Mouse (Mus musculus) limb, embryonic 15.5 days (tissue): ENCODE results near the gene Mpv17. TPM values are rescaled to one million over a fixed set of nuclear protein-coding genes. Genes with fewer than 3 reads are reported as not detected.

Experiments used
- ATAC-seq: fragments of 200-750 bp; cut with Nextera tagmentation; 2 replicates; pipeline ENCODE4 v1.8.0; 2017; ENCODE audit warnings: low read depth, moderate TSS enrichment; ENCODE audit not compliant: insufficient number of reproducible peaks, low FRiP score, low TSS enrichment
- H3K27ac ChIP-seq: fragments of 300-500 bp; sonication (generic); 2 replicates; pipeline ENCODE4 v1.5.1; 2015; ENCODE audit warnings: moderate library complexity, mild to moderate bottlenecking, inconsistent platforms
- H3K27me3 ChIP-seq: fragments of 300-500 bp; sonication (generic); 2 replicates; pipeline ENCODE4 v1.6.1; 2015; ENCODE audit warnings: inconsistent platforms
- H3K36me3 ChIP-seq: fragments of 300-500 bp; sonication (generic); 2 replicates; pipeline ENCODE4 v1.6.1; 2015; ENCODE audit warnings: inconsistent platforms
- H3K4me1 ChIP-seq: fragments of 300-500 bp; sonication (generic); 2 replicates; pipeline ENCODE4 v1.6.1; 2015; ENCODE audit warnings: inconsistent platforms
- H3K4me2 ChIP-seq: fragments of 300-500 bp; sonication (generic); 2 replicates; pipeline ENCODE4 v1.6.1; 2015; ENCODE audit warnings: mild to moderate bottlenecking, inconsistent platforms
- H3K4me3 ChIP-seq: fragments of 300-500 bp; sonication (generic); 2 replicates; pipeline ENCODE4 v1.5.1; 2015; ENCODE audit warnings: mild to moderate bottlenecking, inconsistent platforms
- H3K9ac ChIP-seq: fragments of 300-500 bp; sonication (generic); 2 replicates; pipeline ENCODE4 v1.6.1; 2015; ENCODE audit warnings: inconsistent platforms
- H3K9me3 ChIP-seq: fragments of 300-500 bp; sonication (generic); 2 replicates; pipeline ENCODE4 v1.6.1; 2016; ENCODE audit warnings: inconsistent platforms
- WGBS: fragments of 180-500 bp; shearing (Covaris S2); methylation state at CpG from one replicate; pipeline ENCODE4 v1.1.7; 2015; 5-methylcytosine and 5-hydroxymethylcytosine counted together
- polyA plus RNA-seq: library from polyadenylated mRNA; unstranded; fragments of >200 nt; fragmentation: Nextera tagmentation; extraction: Ambion mirVana; gene quantifications from 2 replicates; pipeline ENCODE4 v1.2.1, GENCODE M21; 2015

Mpv17 gene
- polyA plus RNA-seq, result 64.0 and 70.5 TPM in 2 replicates

DNA sequence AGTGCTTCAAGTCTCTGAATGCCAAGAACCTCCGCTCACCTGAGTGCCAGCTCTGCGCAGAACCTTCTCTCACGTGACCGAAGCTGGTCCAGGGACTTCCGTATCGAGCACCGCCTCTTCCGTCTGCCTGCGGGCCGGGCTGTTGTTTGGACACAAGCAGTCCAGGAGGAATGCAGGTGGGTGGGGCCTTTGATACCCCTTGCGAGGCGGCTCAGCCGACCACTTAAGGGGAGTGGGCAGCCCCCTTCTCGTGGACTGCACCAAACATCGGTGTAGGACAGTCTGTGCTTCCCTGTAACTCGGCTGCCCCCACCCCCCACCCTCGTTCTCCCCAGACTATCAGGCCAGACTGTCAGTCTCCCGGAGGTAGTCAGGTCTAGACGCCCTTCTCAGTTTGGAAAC is at the start of gene Mpv17:
Gene Mpv17 (minus strand): TSS at position 100 of the 402 bp plus-strand sequence.
- H3K36me3 ChIP-seq, result peaks cover 33% of the 10 kb centered on the region

DNA sequence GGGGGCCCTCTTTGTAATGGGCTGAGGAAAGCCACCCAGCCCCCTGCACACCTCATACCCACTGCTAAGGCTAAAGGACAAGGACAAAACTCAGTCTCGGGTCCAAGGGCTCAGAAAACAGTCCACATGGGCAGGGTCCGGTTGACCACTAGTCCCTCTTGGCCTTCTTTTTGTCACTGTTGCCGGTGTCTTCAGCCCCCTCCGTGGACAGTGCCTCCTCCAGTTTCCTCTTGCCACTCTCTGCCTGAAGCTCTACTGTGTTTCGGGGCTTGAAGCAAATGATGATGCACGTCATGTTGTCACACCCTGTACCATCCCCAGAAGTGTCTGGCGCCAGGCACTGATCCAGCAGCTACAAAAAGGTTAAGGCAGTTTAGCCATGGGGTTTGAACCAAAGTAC is 48.9 kb upstream of the Mpv17 start:
- Histone ChIP-seq H3K27me3 (no peaks in the 10 kb centered on the region), H3K9ac (peak overlapping the region; percentile 37; the same call in 1 of the 2 replicates), H3K4me1 (peaks cover 27% of the 10 kb centered on the region), H3K27ac (peak overlapping the region; percentile 81), H3K9me3 (peaks cover 5% of the 10 kb centered on the region; the same call in 1 of the 2 replicates), H3K4me2 (peak overlapping the region; percentile 80), H3K36me3 (peaks cover 74% of the 10 kb centered on the region), H3K4me3 (peak overlapping the region; percentile 92)
- WGBS, result 83% methylated on average over 7 of the region's 7 CpGs
- no peak for ATAC-seq

More for the DNA sequence above, at the start of gene Mpv17:
- H3K9me3 ChIP-seq, result no peaks in the 10 kb centered on the region
- peaks cover 12% of the 10 kb centered on the region for H3K4me1 ChIP-seq
- peak within 1 kb of the TSS; percentile 71 for H3K4me3 ChIP-seq
- peak within 1 kb of the TSS; percentile 56 for H3K9ac ChIP-seq
- H3K27me3 ChIP-seq, result no peaks in the 10 kb centered on the region
- WGBS, result 0% methylated on average over 19 of the region's 19 CpGs
- H3K4me2 ChIP-seq, result peak within 1 kb of the TSS; percentile 79
- H3K27ac ChIP-seq, result peak within 1 kb of the TSS; percentile 89
- peak; percentile 84 for ATAC-seq

DNA sequence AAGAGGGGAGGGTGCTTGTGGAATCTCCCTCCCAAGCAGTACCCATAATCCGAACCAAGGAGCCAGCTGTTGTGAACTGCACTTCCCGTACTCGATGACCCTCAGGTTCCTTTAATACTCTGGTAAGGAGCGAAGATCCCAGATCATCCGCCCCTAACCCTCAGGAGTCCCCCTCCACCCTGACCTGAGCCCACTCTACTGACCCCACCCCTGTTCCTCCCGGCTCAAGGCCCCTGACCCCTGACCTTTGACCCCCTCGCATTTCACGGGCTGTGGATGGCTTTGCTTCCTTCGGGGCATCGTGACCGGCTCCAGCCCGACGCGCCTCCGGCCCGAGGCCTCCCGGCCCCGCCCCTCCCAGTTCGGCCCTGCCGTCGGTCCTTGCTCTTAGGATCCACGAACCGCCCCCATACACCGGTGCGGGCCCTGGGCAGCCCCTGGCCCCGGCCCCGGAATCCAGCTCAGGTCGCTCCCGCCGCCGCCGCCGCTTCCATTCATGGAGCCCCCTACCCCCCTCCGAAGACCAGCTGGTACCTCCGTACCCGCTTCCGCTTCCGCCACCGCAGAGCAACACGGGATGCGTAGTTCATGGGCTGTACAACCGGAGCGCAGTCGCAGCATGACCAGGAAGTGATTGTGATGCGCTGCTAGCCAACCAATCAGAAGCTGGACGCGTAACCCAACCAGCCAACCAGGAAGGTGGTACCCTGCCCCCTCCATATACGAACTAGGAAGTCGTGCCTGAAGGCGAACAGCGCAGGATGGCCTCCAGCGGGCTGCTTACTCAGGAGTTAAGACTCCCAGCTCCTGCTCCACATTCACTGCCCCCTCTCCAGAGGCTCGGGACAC is 47.9 kb upstream of the Mpv17 start, which contains the start of gene Zfp513:
Gene Zfp513 (minus strand): TSS at position 562 of the 849 bp plus-strand sequence.
- Histone ChIP-seq H3K4me1 (peaks cover 30% of the 10 kb centered on the region), H3K9ac (peak within 1 kb of the TSS; percentile 95), H3K36me3 (peaks cover 76% of the 10 kb centered on the region), H3K4me3 (peak within 1 kb of the TSS; percentile 92), H3K4me2 (peak within 1 kb of the TSS; percentile 80), H3K27ac (peak within 1 kb of the TSS; percentile 84), H3K27me3 (no peaks in the 10 kb centered on the region), H3K9me3 (peaks cover 5% of the 10 kb centered on the region; the same call in 1 of the 2 replicates)
- WGBS, result 0% methylated on average over 52 of the region's 53 CpGs
- peak; percentile 95 for ATAC-seq

DNA sequence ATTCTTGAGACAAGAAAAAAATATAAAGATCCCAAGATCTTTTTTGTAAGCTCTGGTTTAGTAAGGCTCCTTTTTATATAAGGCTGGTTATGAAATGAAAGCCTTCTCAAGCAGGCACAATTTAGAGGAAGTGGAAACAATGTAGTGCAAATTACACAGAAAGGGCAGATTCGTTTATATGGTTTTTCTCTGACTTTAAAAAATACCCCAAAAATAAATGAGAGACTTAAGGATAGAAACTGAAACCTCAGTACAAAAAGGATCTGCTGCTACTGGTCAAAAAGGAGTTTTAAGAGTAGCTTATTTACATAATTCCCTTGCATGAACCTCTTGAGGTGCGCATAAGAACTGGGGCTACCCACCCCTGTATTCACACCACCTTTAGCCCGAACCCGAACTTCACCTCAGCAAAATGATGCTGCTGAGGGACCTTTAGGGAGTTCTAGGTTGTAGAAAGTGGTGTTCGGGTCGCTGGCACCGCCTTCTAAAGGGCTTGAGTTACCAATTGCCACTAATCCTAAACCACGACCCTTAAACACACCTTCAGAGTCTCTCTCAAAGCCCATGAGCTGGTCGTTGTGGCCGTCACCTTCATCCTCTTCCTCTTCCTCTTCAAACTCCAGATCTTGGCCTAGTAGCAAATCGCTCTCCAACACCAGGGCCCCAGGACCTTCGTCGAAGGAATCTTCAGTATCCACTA is 47.1 kb upstream of the Mpv17 start:
- Histone ChIP-seq H3K27me3 (no peaks in the 10 kb centered on the region), H3K9me3 (peaks cover 5% of the 10 kb centered on the region; the same call in 1 of the 2 replicates), H3K4me2 (peak overlapping the region; percentile 72), H3K27ac (peak overlapping the region; percentile 84), H3K4me3 (peak overlapping the region; percentile 92), H3K9ac (peak overlapping the region; percentile 95), H3K36me3 (peaks cover 78% of the 10 kb centered on the region), H3K4me1 (peaks cover 30% of the 10 kb centered on the region)
- ATAC-seq, result no peak
- WGBS, result 16% methylated on average over 13 of the region's 13 CpGs

DNA sequence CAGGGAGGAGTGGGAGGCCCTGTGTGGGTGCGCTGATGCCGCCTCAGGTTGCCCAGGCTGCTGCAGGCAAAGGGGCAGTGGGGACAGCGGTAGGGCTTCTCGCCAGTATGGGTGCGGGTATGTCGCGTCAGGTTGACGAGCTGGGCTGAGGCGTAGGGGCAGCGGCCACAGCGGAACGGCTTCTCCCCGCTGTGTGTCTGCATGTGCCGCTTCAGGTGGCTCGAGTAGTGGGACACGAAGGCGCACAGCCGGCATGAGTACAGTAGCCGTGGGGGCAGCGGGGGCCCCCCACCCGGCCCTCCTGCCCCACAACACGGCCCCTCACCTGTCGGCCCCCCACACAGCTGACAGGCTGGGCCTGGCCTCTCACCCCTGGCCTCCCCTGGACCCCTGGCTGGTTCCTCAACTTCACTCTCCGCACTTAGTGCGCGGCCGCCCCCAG is 46.3 kb upstream of the Mpv17 start:
- Histone ChIP-seq H3K9ac (no peak overlapping the region), H3K27ac (no peak overlapping the region), H3K27me3 (no peaks in the 10 kb centered on the region), H3K4me2 (no peak overlapping the region), H3K9me3 (peaks cover 5% of the 10 kb centered on the region; the same call in 1 of the 2 replicates), H3K4me3 (peak overlapping the region; percentile 92; the same call in 1 of the 2 replicates), H3K4me1 (peaks cover 30% of the 10 kb centered on the region), H3K36me3 (peaks cover 79% of the 10 kb centered on the region)
- ATAC-seq, result peak; percentile 3; the same call in 1 of the 2 replicates
- WGBS, result 89% methylated on average over 27 of the region's 27 CpGs

DNA sequence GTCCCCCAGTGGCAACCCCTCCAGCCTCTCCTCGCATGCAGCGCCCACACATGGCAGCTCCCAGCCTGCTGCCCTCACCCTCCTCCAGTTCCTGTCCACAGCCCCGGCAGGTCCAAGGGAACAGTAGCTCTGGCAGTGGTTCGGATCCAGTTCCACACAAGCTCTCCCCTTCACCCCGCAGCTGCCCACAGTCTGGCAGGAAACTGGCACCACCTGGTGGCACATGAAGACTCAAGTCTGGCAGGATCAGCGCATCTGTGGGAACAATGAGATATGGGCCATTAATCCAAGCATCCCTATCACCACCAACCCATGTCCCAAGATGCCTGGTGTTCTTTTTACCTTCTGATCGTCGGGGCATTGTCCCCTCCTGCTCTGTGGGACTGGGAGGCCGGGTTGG is 45.8 kb upstream of the Mpv17 start:
- ATAC-seq, result no peak
- Histone ChIP-seq H3K9ac (no peak overlapping the region), H3K4me2 (no peak overlapping the region), H3K27me3 (no peaks in the 10 kb centered on the region), H3K27ac (no peak overlapping the region), H3K9me3 (peaks cover 5% of the 10 kb centered on the region; the same call in 1 of the 2 replicates), H3K36me3 (peaks cover 79% of the 10 kb centered on the region), H3K4me3 (no peak overlapping the region), H3K4me1 (peaks cover 33% of the 10 kb centered on the region)
- 83% methylated on average over 9 of the region's 9 CpGs for WGBS

DNA sequence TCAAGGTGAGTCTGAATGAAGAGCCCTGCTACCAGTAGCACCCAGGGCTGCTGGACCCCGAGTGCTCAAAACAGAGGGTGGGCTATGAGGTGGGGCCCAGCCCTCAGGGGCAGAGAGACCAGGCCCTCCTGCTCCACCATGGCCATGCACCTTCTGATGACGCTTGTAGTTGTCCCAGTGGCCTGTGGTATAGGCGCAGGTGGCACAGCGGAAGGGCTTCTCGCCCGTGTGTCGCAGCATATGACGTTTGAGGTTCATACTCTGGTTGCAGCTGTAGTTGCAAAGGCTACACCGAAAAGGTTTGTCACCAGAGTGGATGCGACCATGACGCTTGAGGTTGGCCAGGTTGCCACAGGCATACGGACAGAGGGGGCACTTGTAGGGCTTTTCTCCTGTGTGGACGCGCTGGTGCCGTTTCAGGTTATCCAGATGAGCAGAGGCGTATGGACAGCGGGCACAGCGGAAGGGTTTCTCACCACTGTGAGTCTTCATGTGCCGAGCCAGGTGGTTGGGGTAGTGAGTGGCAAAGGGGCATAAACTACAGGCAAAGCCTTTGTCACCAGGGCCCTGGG is 45.4 kb upstream of the Mpv17 start:
- H3K27ac ChIP-seq, result no peak overlapping the region
- no peak overlapping the region for H3K4me2 ChIP-seq
- H3K4me1 ChIP-seq, result peaks cover 36% of the 10 kb centered on the region
- peaks cover 5% of the 10 kb centered on the region; the same call in 1 of the 2 replicates for H3K9me3 ChIP-seq
- H3K27me3 ChIP-seq, result no peaks in the 10 kb centered on the region
- H3K9ac ChIP-seq, result no peak overlapping the region
- 90% methylated on average over 19 of the region's 19 CpGs for WGBS
- no peak overlapping the region for H3K4me3 ChIP-seq
- no peak for ATAC-seq
- peaks cover 79% of the 10 kb centered on the region for H3K36me3 ChIP-seq

DNA sequence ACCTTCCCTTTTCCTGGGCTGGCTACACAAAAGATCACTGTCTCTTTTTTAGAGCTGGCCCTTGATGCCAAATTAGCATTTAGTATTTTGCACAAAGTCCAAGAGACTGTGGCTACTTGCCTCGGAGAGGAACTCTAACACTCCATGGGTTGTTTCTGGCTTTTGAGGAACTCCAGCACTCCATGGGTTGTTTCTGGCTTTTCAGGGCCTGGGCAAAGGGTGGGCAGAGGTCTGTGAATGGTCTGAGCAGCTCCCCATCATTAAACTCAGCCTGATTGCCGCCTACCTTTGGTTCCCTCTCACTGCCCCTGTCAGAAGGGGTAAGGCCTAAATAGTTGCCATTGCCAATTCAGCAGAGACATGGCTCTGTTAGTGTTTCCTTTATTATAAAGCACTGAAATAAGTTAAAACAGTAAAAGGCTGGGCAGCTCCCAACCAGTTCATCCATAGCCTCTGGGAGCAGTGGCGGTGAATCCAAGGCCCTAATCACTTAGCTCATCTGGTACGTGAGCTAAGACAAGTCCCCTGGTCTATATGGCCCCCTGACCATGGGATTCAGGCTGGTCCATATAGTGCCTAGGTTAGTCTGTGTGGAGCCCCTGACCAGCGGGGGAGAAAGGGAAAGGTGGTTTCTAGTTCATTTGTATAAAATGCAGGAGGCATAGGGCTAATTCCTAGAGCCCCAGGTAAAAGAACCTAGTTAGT is 44.7 kb upstream of the Mpv17 start:
- Histone ChIP-seq H3K4me2 (no peak overlapping the region), H3K4me1 (peaks cover 42% of the 10 kb centered on the region), H3K27me3 (no peaks in the 10 kb centered on the region), H3K9me3 (peaks cover 5% of the 10 kb centered on the region; the same call in 1 of the 2 replicates), H3K36me3 (peaks cover 73% of the 10 kb centered on the region), H3K27ac (no peak overlapping the region), H3K9ac (no peak overlapping the region), H3K4me3 (no peak overlapping the region)
- WGBS, result 85% methylated on average over 5 of the region's 5 CpGs
- no peak for ATAC-seq

DNA sequence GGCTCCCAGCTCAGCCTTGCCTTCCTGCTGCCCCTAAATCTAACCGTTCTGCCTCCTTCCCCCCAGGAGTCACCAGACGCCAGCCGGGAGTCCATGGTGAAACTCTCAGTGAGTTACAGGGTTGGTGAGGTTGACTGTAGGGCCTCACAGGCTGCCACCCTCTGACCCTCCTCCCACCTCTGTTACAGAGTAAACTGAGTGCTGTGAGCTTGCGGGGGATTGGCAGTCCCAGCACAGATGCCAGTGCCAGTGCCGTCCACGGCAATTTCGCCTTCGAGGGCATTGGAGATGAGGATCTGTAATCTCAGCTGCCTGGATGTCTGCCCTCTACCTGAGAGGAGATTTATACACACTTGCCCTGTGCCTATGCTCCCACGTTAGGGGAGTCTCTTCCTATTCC is 44.1 kb upstream of the Mpv17 start:
- WGBS, result 78% methylated on average over 9 of the region's 9 CpGs
- Histone ChIP-seq H3K9me3 (peaks cover 5% of the 10 kb centered on the region; the same call in 1 of the 2 replicates), H3K27ac (no peak overlapping the region), H3K4me3 (no peak overlapping the region), H3K9ac (no peak overlapping the region), H3K4me1 (peaks cover 42% of the 10 kb centered on the region), H3K4me2 (no peak overlapping the region), H3K36me3 (peaks cover 67% of the 10 kb centered on the region), H3K27me3 (no peaks in the 10 kb centered on the region)
- no peak for ATAC-seq

DNA sequence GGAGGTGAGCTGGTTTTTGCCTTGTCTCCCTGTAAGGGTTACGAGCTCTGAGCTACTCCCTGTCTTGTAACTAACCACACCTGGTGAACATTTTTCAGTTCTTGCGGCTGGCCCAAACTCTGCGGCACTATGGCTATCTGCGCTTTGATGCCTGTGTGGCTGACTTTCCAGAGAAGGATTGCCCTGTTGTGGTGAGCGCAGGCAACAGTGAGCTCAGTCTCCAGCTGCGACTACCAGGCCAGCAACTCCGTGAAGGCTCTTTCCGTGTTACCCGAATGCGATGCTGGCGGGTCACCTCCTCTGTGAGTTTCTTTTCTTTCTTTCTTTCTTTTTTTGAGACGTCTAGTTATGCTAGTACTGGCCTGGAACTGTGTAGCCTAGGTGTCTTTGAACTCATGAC is 43.0 kb upstream of the Mpv17 start:
- H3K9me3 ChIP-seq, result peaks cover 5% of the 10 kb centered on the region; the same call in 1 of the 2 replicates
- H3K27ac ChIP-seq, result no peak overlapping the region
- no peak overlapping the region for H3K4me2 ChIP-seq
- peaks cover 62% of the 10 kb centered on the region for H3K36me3 ChIP-seq
- no peak overlapping the region for H3K9ac ChIP-seq
- no peak overlapping the region for H3K4me3 ChIP-seq
- no peak for ATAC-seq
- no peaks in the 10 kb centered on the region for H3K27me3 ChIP-seq
- H3K4me1 ChIP-seq, result peaks cover 35% of the 10 kb centered on the region
- 92% methylated on average over 12 of the region's 12 CpGs for WGBS

DNA sequence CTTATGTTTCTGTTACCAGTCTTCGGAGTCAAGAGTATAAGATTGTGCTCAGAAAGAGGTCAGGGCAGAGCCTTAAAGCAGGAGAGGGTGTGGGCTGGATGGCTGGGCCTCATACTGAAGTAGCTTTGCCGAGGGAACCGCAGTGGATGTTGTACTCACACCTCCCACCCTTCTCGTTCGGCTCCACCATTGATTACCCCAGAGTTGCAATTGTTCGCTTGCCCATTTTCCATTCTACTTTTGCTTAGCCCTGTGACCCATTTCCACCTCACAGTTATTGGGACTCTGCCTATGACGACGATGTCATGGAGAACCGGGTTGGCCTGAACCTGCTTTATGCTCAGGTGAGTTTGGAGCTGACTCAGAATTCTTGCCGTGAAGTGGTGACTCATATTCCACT is 42.2 kb upstream of the Mpv17 start:
- Histone ChIP-seq H3K4me1 (peaks cover 35% of the 10 kb centered on the region), H3K4me3 (no peak overlapping the region), H3K36me3 (peaks cover 64% of the 10 kb centered on the region), H3K27me3 (no peaks in the 10 kb centered on the region), H3K9me3 (peaks cover 5% of the 10 kb centered on the region; the same call in 1 of the 2 replicates), H3K27ac (no peak overlapping the region), H3K9ac (no peak overlapping the region), H3K4me2 (no peak overlapping the region)
- no peak for ATAC-seq
- WGBS, result 86% methylated on average over 10 of the region's 10 CpGs
